Mouse (Mus musculus) right cerebral cortex, postnatal 36 days (tissue): ENCODE data around the gene Rps21.
"Not testable (repeated sequence)": the region's sequence is repeated elsewhere in the genome, so short reads cannot be mapped to it uniquely, and the experiment has no call there.

ENCODE experiments used
- DNase-seq, 2 experiments: peaks; one replicate each; pipeline ENCODE4 v3.0.0; 2022; ENCODE audit warnings: low spot score in 2 of 2, mixed read lengths in 1 of 2

Rps21 gene

GRCm38 (mm10) chr2:180258951-180259484 lies 1.8 kb downstream of the Rps21 start:
- DNase-seq = not testable (repeated sequence)

- not testable (repeated sequence) for DNase-seq
These were observed 2.8 kb downstream of the Rps21 start for GRCm38 (mm10) chr2:180259826-180260609.

- no peak for DNase-seq
These were observed 3.7 kb downstream of the Rps21 start for GRCm38 (mm10) chr2:180260610-180261480.

- DNase-seq = no peak
These were observed 4.7 kb downstream of the Rps21 start for GRCm38 (mm10) chr2:180261901-180262300.

GRCm38 (mm10) chr2:180262441-180262840 lies 5.3 kb downstream of the Rps21 start:
- no peak for DNase-seq

- no peak for DNase-seq
These were observed 5.7 kb downstream of the Rps21 start for GRCm38 (mm10) chr2:180262891-180263290.

- no peak for DNase-seq
These were observed 10.8 kb downstream of the Rps21 start for GRCm38 (mm10) chr2:180267955-180268354.

GRCm38 (mm10) chr2:180269329-180269728 lies 12.2 kb downstream of the Rps21 start:
- no peak for DNase-seq

- no peak for DNase-seq
These were observed 13.5 kb downstream of the Rps21 start for GRCm38 (mm10) chr2:180270537-180271255.

GRCm38 (mm10) chr2:180271804-180272395 lies 14.7 kb downstream of the Rps21 start:
- no peak for DNase-seq

- DNase-seq = no peak
These were observed 15.7 kb downstream of the Rps21 start for GRCm38 (mm10) chr2:180272884-180273321.

- DNase-seq = peak; percentile 93 to 94
These were observed 16.4 kb downstream of the Rps21 start, which contains the start of gene Cables2 for GRCm38 (mm10) chr2:180273394-180274244. Cables2 (minus strand) TSS chr2:180273496.

GRCm38 (mm10) chr2:180274523-180274922 lies 17.3 kb downstream of the Rps21 start:
- DNase-seq = no peak

- DNase-seq = no peak
These were observed 18.7 kb downstream of the Rps21 start for GRCm38 (mm10) chr2:180275836-180276235.

- DNase-seq = no peak
These were observed 19.2 kb downstream of the Rps21 start for GRCm38 (mm10) chr2:180276385-180276784.

GRCm38 (mm10) chr2:180276851-180277259 lies 19.7 kb downstream of the Rps21 start:
- no peak for DNase-seq

GRCm38 (mm10) chr2:180277773-180278320 lies 20.7 kb downstream of the Rps21 start:
- no peak for DNase-seq

GRCm38 (mm10) chr2:180279321-180279720 lies 22.1 kb downstream of the Rps21 start:
- no peak for DNase-seq

- DNase-seq = no peak
These were observed 31.8 kb downstream of the Rps21 start for GRCm38 (mm10) chr2:180288966-180289365.
